Mouse (Mus musculus): ENCODE results near the gene Adap1. TPM values are rescaled to one million over a fixed set of nuclear protein-coding genes. Genes with fewer than 3 reads are reported as not detected.
A peak's percentile ranks its signal among the peaks of the same experiment; 100 is the strongest.

Gene Adap1
- 5.5 and 14.4 TPM in 2 replicates for polyA plus RNA-seq (2015; fragmentation: Nextera tagmentation; extraction: Ambion mirVana)

GRCm38 (mm10) chr5:139325395-139325966, at the start of gene Adap1:
Gene Adap1, minus strand, starts transcription at chr5:139325622.

GRCm38 (mm10) chr5:139352317-139352716, 26.9 kb upstream of the Adap1 start, which contains the start of gene Cyp2w1:
Gene Cyp2w1, plus strand, starts transcription at chr5:139352617.

GRCm38 (mm10) chr5:139351134-139351533, 25.7 kb upstream of the Adap1 start, which contains the start of gene Cox19:
Gene Cox19, minus strand, starts transcription at chr5:139351418.

GRCm38 (mm10) chr5:139252081-139252909, 73.1 kb downstream of the Adap1 start, which contains the start of gene Get4:
Gene Get4, plus strand, starts transcription at chr5:139252324.

Small RNA genes within 50 kb of the gene (microRNA-seq; reads per million reads assigned to microRNA genes)
- gene Mir339 (ENCODE audit: borderline replicate concordance, insufficient number of aligned reads): 373 reads per million, percentile 61 among the genes with 10 or more reads in this experiment

Other genes starting within 250 kb of the Adap1 start
- 32.0 and 58.4 TPM in 2 replicates for gene Prkar1b, start 175.6 kb downstream of the Adap1 start, polyA plus RNA-seq (2015; fragmentation: Nextera tagmentation; extraction: Ambion mirVana)
- 5.6 and 7.5 TPM in 2 replicates for gene Dnaaf5, start 175.4 kb downstream of the Adap1 start, polyA plus RNA-seq (2015; fragmentation: Nextera tagmentation; extraction: Ambion mirVana)
- 24.1 and 37.0 TPM in 2 replicates for gene Sun1, start 125.0 kb downstream of the Adap1 start, polyA plus RNA-seq (2015; fragmentation: Nextera tagmentation; extraction: Ambion mirVana)
- gene Get4, start 73.3 kb downstream of the Adap1 start, polyA plus RNA-seq (2015; fragmentation: Nextera tagmentation; extraction: Ambion mirVana): 155 and 239 TPM in 2 replicates
- gene Cox19, start 25.8 kb upstream of the Adap1 start, polyA plus RNA-seq (2015; fragmentation: Nextera tagmentation; extraction: Ambion mirVana): 89.1 and 92.3 TPM in 2 replicates
- not detected in 2 replicates for gene Cyp2w1, start 27.0 kb upstream of the Adap1 start, polyA plus RNA-seq (2015; fragmentation: Nextera tagmentation; extraction: Ambion mirVana)
- 4.8 and 6.4 TPM in 2 replicates for gene Gpr146, start 52.1 kb upstream of the Adap1 start, polyA plus RNA-seq (2015; fragmentation: Nextera tagmentation; extraction: Ambion mirVana)
- 0.32 and 0.47 TPM in 2 replicates for gene C130050O18Rik, start 79.7 kb upstream of the Adap1 start, polyA plus RNA-seq (2015; fragmentation: Nextera tagmentation; extraction: Ambion mirVana)
- 3.7 and 7.0 TPM in 2 replicates for gene Gper1, start 97.5 kb upstream of the Adap1 start, polyA plus RNA-seq (2015; fragmentation: Nextera tagmentation; extraction: Ambion mirVana)
- 17.6 and 19.6 TPM in 2 replicates for gene 3110082I17Rik, start 134.9 kb upstream of the Adap1 start, polyA plus RNA-seq (2015; fragmentation: Nextera tagmentation; extraction: Ambion mirVana)
- gene Zfand2a, start 158.9 kb upstream of the Adap1 start, polyA plus RNA-seq (2015; fragmentation: Nextera tagmentation; extraction: Ambion mirVana): 12.4 and 15.0 TPM in 2 replicates
- 0.30 and 11.3 TPM in 2 replicates for gene Uncx, start 217.9 kb upstream of the Adap1 start, polyA plus RNA-seq (2015; fragmentation: Nextera tagmentation; extraction: Ambion mirVana)